Mouse (Mus musculus) telencephalon, adult 2 months (tissue): Measurements from ENCODE around the gene Trim11.

Source experiments
- DNase-seq: peaks from one replicate; pipeline ENCODE4 v3.0.0-alpha.2; 2011; ENCODE audit warnings: low read depth, low spot score

The Trim11 gene

GRCm38 (mm10) chr11:58955868-58956257 lies 22.0 kb upstream of the Trim11 start:
- no peak for DNase-seq

- no peak for DNase-seq
These were observed 20.5 kb upstream of the Trim11 start for GRCm38 (mm10) chr11:58957226-58957914.

- no peak for DNase-seq
These were observed 19.4 kb upstream of the Trim11 start for GRCm38 (mm10) chr11:58958536-58958935.

GRCm38 (mm10) chr11:58959186-58959825 lies 18.6 kb upstream of the Trim11 start:
- no peak for DNase-seq

GRCm38 (mm10) chr11:58959921-58960465 lies 17.9 kb upstream of the Trim11 start:
- DNase-seq: peak; percentile 87

- no peak for DNase-seq
These were observed 16.3 kb upstream of the Trim11 start for GRCm38 (mm10) chr11:58961364-58962177.

- DNase-seq: no peak
These were observed 14.3 kb upstream of the Trim11 start for GRCm38 (mm10) chr11:58963543-58963942.

- DNase-seq: no peak
These were observed 13.7 kb upstream of the Trim11 start for GRCm38 (mm10) chr11:58964216-58964615.

- no peak for DNase-seq
These were observed 12.7 kb upstream of the Trim11 start for GRCm38 (mm10) chr11:58965001-58965760.

GRCm38 (mm10) chr11:58967346-58967745 lies 10.5 kb upstream of the Trim11 start:
- no peak for DNase-seq

GRCm38 (mm10) chr11:58968551-58968950 lies 9.3 kb upstream of the Trim11 start:
- no peak for DNase-seq

- no peak for DNase-seq
These were observed 8.9 kb upstream of the Trim11 start for GRCm38 (mm10) chr11:58969027-58969426.

- no peak for DNase-seq
These were observed 8.2 kb upstream of the Trim11 start for GRCm38 (mm10) chr11:58969659-58970058.

- DNase-seq: no peak
These were observed 6.9 kb upstream of the Trim11 start for GRCm38 (mm10) chr11:58970831-58971530.

GRCm38 (mm10) chr11:58971796-58972195 lies 6.1 kb upstream of the Trim11 start:
- DNase-seq: no peak

- DNase-seq: no peak
These were observed 3.5 kb upstream of the Trim11 start for GRCm38 (mm10) chr11:58974414-58974813.

GRCm38 (mm10) chr11:58977150-58977549 lies 743 bp upstream of the Trim11 start:
- DNase-seq: no peak

GRCm38 (mm10) chr11:58977607-58978026 lies 276 bp upstream of the Trim11 start:
- no peak for DNase-seq

- no peak for DNase-seq
These were observed 775 bp downstream of the Trim11 start for GRCm38 (mm10) chr11:58978706-58979030.

- no peak for DNase-seq
These were observed 1.3 kb downstream of the Trim11 start for GRCm38 (mm10) chr11:58979183-58979582.

- DNase-seq: no peak
These were observed 1.8 kb downstream of the Trim11 start for GRCm38 (mm10) chr11:58979661-58980060.
